Mouse (Mus musculus) gastrocnemius, postnatal 36 days (tissue): Measurements from ENCODE around the gene Ppm1a. TPM values are rescaled to one million over a fixed set of nuclear protein-coding genes. Genes with fewer than 3 reads are reported as not detected.

Source experiments
- total RNA-seq, 2 experiments: library from RNA; stranded (reverse); gene quantifications; 2 replicates each; pipeline ENCODE4 v1.2.3; 2021

Ppm1a gene
- total RNA-seq, 2 experiments from 2014 or later: 241 to 264 TPM

Other genes starting within 250 kb of the Ppm1a start
- gene Pcnx4, start 221.1 kb upstream of the Ppm1a start, total RNA-seq: 1 to 10 TPM; 1.8 to 2.2 TPM
- not detected for gene Gm4756, start 107.8 kb upstream of the Ppm1a start, total RNA-seq
- 10 to 100 TPM; 14.8 to 17.9 TPM for gene Dhrs7, start 92.5 kb upstream of the Ppm1a start, total RNA-seq
- gene Six6, start 182.4 kb downstream of the Ppm1a start, total RNA-seq: not detected
- under 1 TPM; 0.35 to 0.48 TPM for gene 4930447C04Rik, start 183.3 kb downstream of the Ppm1a start, total RNA-seq